Mouse (Mus musculus): ENCODE measurements at regions not wholly inside any gene's neighbourhood (a gene's known extent, or its start where the extent isn't known, plus 50 kb on each side); places are given as distances from the start of the nearest gene placed in this dataset.
A peak's percentile ranks its signal among the peaks of the same experiment; 100 is the strongest.

GRCm38 (mm10) chr3:39211670-39212069 is 324.9 kb downstream of the Fat4 start:
- H3K27me3 ChIP-seq (replicated peaks; ENCODE audit: control insufficient read depth, insufficient read depth, low read length) = no peaks in the 10 kb centered on the region
- H3K36me3 ChIP-seq (ENCODE audit: control insufficient read depth, insufficient read depth, low read length) = no peaks in the 10 kb centered on the region
- no peak overlapping the region for H3K4me2 ChIP-seq (ENCODE audit: low read length)
- H3K4me3 ChIP-seq (ENCODE audit: low read length) = no peak overlapping the region
- H3K9me3 ChIP-seq (ENCODE audit: control insufficient read depth, low read length) = no peaks in the 10 kb centered on the region
- H3K9ac ChIP-seq (ENCODE audit: low read depth, low read length) = no peak overlapping the region
- H3K4me1 ChIP-seq (ENCODE audit: control insufficient read depth, insufficient read depth, low read depth, low read length) = peaks cover 3% of the 10 kb centered on the region; the same call in 1 of the 2 replicates
- ATAC-seq = no peak
- no peak overlapping the region for H3K27ac ChIP-seq (ENCODE audit: low read depth, low read length)
- WGBS = 56% methylated on average over 5 of the region's 5 CpGs

- no peaks in the 10 kb centered on the region; the same call in 1 of the 2 replicates for H3K4me1 ChIP-seq (ENCODE audit: control insufficient read depth, insufficient read depth, low read depth, low read length)
- peak overlapping the region; percentile 21; the same call in 1 of the 2 replicates for H3K4me2 ChIP-seq (ENCODE audit: low read length)
- no peak overlapping the region for H3K9ac ChIP-seq (ENCODE audit: low read depth, low read length)
- H3K9me3 ChIP-seq (ENCODE audit: control insufficient read depth, low read length) = no peaks in the 10 kb centered on the region
- peak overlapping the region; percentile 44; the same call in 1 of the 2 replicates for H3K27ac ChIP-seq (ENCODE audit: low read depth, low read length)
- H3K36me3 ChIP-seq (ENCODE audit: control insufficient read depth, insufficient read depth, low read length) = no peaks in the 10 kb centered on the region
- no peaks in the 10 kb centered on the region for H3K27me3 ChIP-seq (replicated peaks; ENCODE audit: control insufficient read depth, insufficient read depth, low read length)
- 24% methylated on average over 10 of the region's 10 CpGs for WGBS
- ATAC-seq = peak; percentile 78
- no peak overlapping the region for H3K4me3 ChIP-seq (ENCODE audit: low read length)
Observed at GRCm38 (mm10) chr3:39220011-39220706, 333.4 kb downstream of the Fat4 start.

GRCm38 (mm10) chr3:39220707-39221034 is 333.9 kb downstream of the Fat4 start:
- no peaks in the 10 kb centered on the region for H3K27me3 ChIP-seq (replicated peaks; ENCODE audit: control insufficient read depth, insufficient read depth, low read length)
- no peak overlapping the region for H3K4me3 ChIP-seq (ENCODE audit: low read length)
- H3K9ac ChIP-seq (ENCODE audit: low read depth, low read length) = no peak overlapping the region
- no peak overlapping the region for H3K27ac ChIP-seq (ENCODE audit: low read depth, low read length)
- H3K36me3 ChIP-seq (ENCODE audit: control insufficient read depth, insufficient read depth, low read length) = no peaks in the 10 kb centered on the region
- no peak for ATAC-seq
- H3K4me2 ChIP-seq (ENCODE audit: low read length) = no peak overlapping the region
- WGBS = 31% methylated on average over 2 of the region's 2 CpGs
- no peaks in the 10 kb centered on the region; the same call in 1 of the 2 replicates for H3K4me1 ChIP-seq (ENCODE audit: control insufficient read depth, insufficient read depth, low read depth, low read length)
- H3K9me3 ChIP-seq (ENCODE audit: control insufficient read depth, low read length) = no peaks in the 10 kb centered on the region

GRCm38 (mm10) chr3:39222059-39222458 is 335.3 kb downstream of the Fat4 start:
- 79% methylated on average over 4 of the region's 4 CpGs for WGBS

GRCm38 (mm10) chr3:39234921-39235320 is 348.2 kb downstream of the Fat4 start:
- Histone ChIP-seq H3K36me3 (ENCODE audit: control insufficient read depth, insufficient read depth, low read length) (no peaks in the 10 kb centered on the region), H3K4me2 (ENCODE audit: low read length) (no peak overlapping the region), H3K4me3 (ENCODE audit: low read length) (no peak overlapping the region), H3K9me3 (ENCODE audit: control insufficient read depth, low read length) (no peaks in the 10 kb centered on the region), H3K4me1 (ENCODE audit: control insufficient read depth, insufficient read depth, low read depth, low read length) (no peaks in the 10 kb centered on the region), H3K27ac (ENCODE audit: low read depth, low read length) (no peak overlapping the region), H3K27me3 (replicated peaks; ENCODE audit: control insufficient read depth, insufficient read depth, low read length) (no peaks in the 10 kb centered on the region), H3K9ac (ENCODE audit: low read depth, low read length) (no peak overlapping the region)
- no peak for ATAC-seq
- 80% methylated on average over 2 of the region's 2 CpGs for WGBS

More at GRCm38 (mm10) chr3:39222059-39222458, 335.3 kb downstream of the Fat4 start:
- Histone ChIP-seq H3K4me3 (ENCODE audit: low read length) (no peak overlapping the region), H3K4me1 (ENCODE audit: control insufficient read depth, insufficient read depth, low read depth, low read length) (no peaks in the 10 kb centered on the region; the same call in 1 of the 2 replicates), H3K9ac (ENCODE audit: low read depth, low read length) (no peak overlapping the region), H3K36me3 (ENCODE audit: control insufficient read depth, insufficient read depth, low read length) (no peaks in the 10 kb centered on the region), H3K27ac (ENCODE audit: low read depth, low read length) (no peak overlapping the region), H3K9me3 (ENCODE audit: control insufficient read depth, low read length) (no peaks in the 10 kb centered on the region), H3K27me3 (replicated peaks; ENCODE audit: control insufficient read depth, insufficient read depth, low read length) (no peaks in the 10 kb centered on the region), H3K4me2 (ENCODE audit: low read length) (no peak overlapping the region)
- ATAC-seq = no peak

- no peaks in the 10 kb centered on the region for H3K36me3 ChIP-seq (ENCODE audit: control insufficient read depth, insufficient read depth, low read length)
- no peak for ATAC-seq
- no peaks in the 10 kb centered on the region for H3K27me3 ChIP-seq (replicated peaks; ENCODE audit: control insufficient read depth, insufficient read depth, low read length)
- H3K27ac ChIP-seq (ENCODE audit: low read depth, low read length) = no peak overlapping the region
- no peak overlapping the region for H3K4me3 ChIP-seq (ENCODE audit: low read length)
- H3K9me3 ChIP-seq (ENCODE audit: control insufficient read depth, low read length) = no peaks in the 10 kb centered on the region
- no peaks in the 10 kb centered on the region for H3K4me1 ChIP-seq (ENCODE audit: control insufficient read depth, insufficient read depth, low read depth, low read length)
- H3K9ac ChIP-seq (ENCODE audit: low read depth, low read length) = no peak overlapping the region
- 82% methylated on average over 4 of the region's 4 CpGs for WGBS
- no peak overlapping the region for H3K4me2 ChIP-seq (ENCODE audit: low read length)
Observed at GRCm38 (mm10) chr3:39248712-39249111, 362.0 kb downstream of the Fat4 start.

GRCm38 (mm10) chr3:39249224-39249892 is 362.6 kb downstream of the Fat4 start:
- 61% methylated on average over 4 of the region's 4 CpGs for WGBS
- H3K4me3 ChIP-seq (ENCODE audit: low read length) = no peak overlapping the region
- H3K36me3 ChIP-seq (ENCODE audit: control insufficient read depth, insufficient read depth, low read length) = no peaks in the 10 kb centered on the region
- H3K27me3 ChIP-seq (replicated peaks; ENCODE audit: control insufficient read depth, insufficient read depth, low read length) = no peaks in the 10 kb centered on the region
- no peaks in the 10 kb centered on the region for H3K9me3 ChIP-seq (ENCODE audit: control insufficient read depth, low read length)
- H3K9ac ChIP-seq (ENCODE audit: low read depth, low read length) = no peak overlapping the region
- no peak for ATAC-seq
- H3K4me1 ChIP-seq (ENCODE audit: control insufficient read depth, insufficient read depth, low read depth, low read length) = no peaks in the 10 kb centered on the region
- H3K4me2 ChIP-seq (ENCODE audit: low read length) = no peak overlapping the region
- no peak overlapping the region for H3K27ac ChIP-seq (ENCODE audit: low read depth, low read length)

GRCm38 (mm10) chr3:39253076-39253475 is 366.3 kb downstream of the Fat4 start:
- no peak for ATAC-seq
- H3K27me3 ChIP-seq (replicated peaks; ENCODE audit: control insufficient read depth, insufficient read depth, low read length) = no peaks in the 10 kb centered on the region
- no peak overlapping the region for H3K9ac ChIP-seq (ENCODE audit: low read depth, low read length)
- H3K9me3 ChIP-seq (ENCODE audit: control insufficient read depth, low read length) = no peaks in the 10 kb centered on the region
- no peaks in the 10 kb centered on the region for H3K36me3 ChIP-seq (ENCODE audit: control insufficient read depth, insufficient read depth, low read length)
- H3K27ac ChIP-seq (ENCODE audit: low read depth, low read length) = no peak overlapping the region
- 65% methylated on average over 1 of the region's 1 CpGs for WGBS
- H3K4me2 ChIP-seq (ENCODE audit: low read length) = no peak overlapping the region
- no peaks in the 10 kb centered on the region for H3K4me1 ChIP-seq (ENCODE audit: control insufficient read depth, insufficient read depth, low read depth, low read length)
- H3K4me3 ChIP-seq (ENCODE audit: low read length) = no peak overlapping the region

- ATAC-seq = no peak
- Histone ChIP-seq H3K4me1 (ENCODE audit: control insufficient read depth, insufficient read depth, low read depth, low read length) (no peaks in the 10 kb centered on the region), H3K27me3 (replicated peaks; ENCODE audit: control insufficient read depth, insufficient read depth, low read length) (no peaks in the 10 kb centered on the region), H3K9ac (ENCODE audit: low read depth, low read length) (no peak overlapping the region), H3K27ac (ENCODE audit: low read depth, low read length) (no peak overlapping the region), H3K36me3 (ENCODE audit: control insufficient read depth, insufficient read depth, low read length) (no peaks in the 10 kb centered on the region), H3K4me2 (ENCODE audit: low read length) (no peak overlapping the region), H3K4me3 (ENCODE audit: low read length) (no peak overlapping the region), H3K9me3 (ENCODE audit: control insufficient read depth, low read length) (no peaks in the 10 kb centered on the region)
- WGBS = 85% methylated on average over 2 of the region's 2 CpGs
Observed at GRCm38 (mm10) chr3:39264671-39265430, 378.1 kb downstream of the Fat4 start.

All from hindbrain, embryonic 16.5 days (tissue).